Mouse (Mus musculus): ENCODE data around the gene Sf3b6. TPM values are rescaled to one million over a fixed set of nuclear protein-coding genes. Genes with fewer than 3 reads are reported as not detected.

Gene Sf3b6
- polyA plus RNA-seq, 1 experiment: 137 TPM

GRCm38 (mm10) chr12:4811705-4812104 is 5.6 kb upstream of the Sf3b6 start:
- Histone ChIP-seq H3K4me1 (ENCODE audit: control insufficient read depth, insufficient read depth, low read length) (peaks cover 3% of the 10 kb centered on the region; the same call in 1 of the 2 replicates), H3K27ac (ENCODE audit: insufficient read depth, low read length) (no peak overlapping the region), H3K27me3 (ENCODE audit: control insufficient read depth, insufficient read depth, low read length) (no peaks in the 10 kb centered on the region), H3K4me3 (replicated peaks; ENCODE audit: insufficient read depth, low read depth, low read length) (no peak overlapping the region)
- no peak for TF ChIP-seq CTCF (IDR thresholded peaks at IDR 0.05; ENCODE audit: borderline replicate concordance, insufficient read depth, low read depth, low read length)
- no peak for TF ChIP-seq POLR2A (IDR thresholded peaks at IDR 0.05; ENCODE audit: borderline replicate concordance, insufficient read depth, low read length)
- no peak for DNase-seq
- WGBS: 46% methylated on average over 3 of the region's 3 CpGs

DNA sequence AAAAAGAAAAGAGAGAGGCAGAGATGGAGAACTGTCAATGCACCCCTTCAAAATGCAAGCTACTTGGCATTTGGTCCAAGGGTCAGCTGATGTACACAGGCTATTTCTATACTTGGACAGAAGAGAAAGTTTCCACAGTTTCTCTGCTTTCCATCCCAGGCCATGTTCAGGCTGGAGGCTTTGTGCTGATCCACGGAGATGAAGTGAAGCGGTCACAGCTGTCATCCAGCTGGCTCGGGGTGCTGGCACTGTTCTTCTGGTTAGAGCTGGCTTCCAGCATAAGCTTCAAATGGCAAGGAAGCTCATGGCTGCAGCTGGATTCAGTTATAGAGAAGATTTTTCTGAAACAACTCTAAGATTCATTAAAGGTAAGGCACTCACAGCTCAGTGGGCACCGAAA is 3.7 kb upstream of the Sf3b6 start:
- DNase-seq: no peak
- WGBS: 29% methylated on average over 4 of the region's 4 CpGs
- H3K27ac ChIP-seq (ENCODE audit: insufficient read depth, low read length): no peak overlapping the region
- TF ChIP-seq POLR2A (IDR thresholded peaks at IDR 0.05; ENCODE audit: borderline replicate concordance, insufficient read depth, low read length) (no peak), CTCF (IDR thresholded peaks at IDR 0.05; ENCODE audit: borderline replicate concordance, insufficient read depth, low read depth, low read length) (no peak)
- H3K4me3 ChIP-seq (replicated peaks; ENCODE audit: insufficient read depth, low read depth, low read length): no peak overlapping the region
- H3K27me3 ChIP-seq (ENCODE audit: control insufficient read depth, insufficient read depth, low read length): no peaks in the 10 kb centered on the region
- peaks cover 4% of the 10 kb centered on the region; the same call in 1 of the 2 replicates for H3K4me1 ChIP-seq (ENCODE audit: control insufficient read depth, insufficient read depth, low read length)

- WGBS: 8% methylated on average over 24 of the region's 24 CpGs
- no peak for DNase-seq
- Histone ChIP-seq H3K4me1 (ENCODE audit: control insufficient read depth, insufficient read depth, low read length) (peaks cover 4% of the 10 kb centered on the region), H3K27me3 (ENCODE audit: control insufficient read depth, insufficient read depth, low read length) (no peaks in the 10 kb centered on the region), H3K4me3 (replicated peaks; ENCODE audit: insufficient read depth, low read depth, low read length) (peak overlapping the region; percentile 92), H3K27ac (ENCODE audit: insufficient read depth, low read length) (peak overlapping the region; percentile 4)
- TF ChIP-seq CTCF (IDR thresholded peaks at IDR 0.05; ENCODE audit: borderline replicate concordance, insufficient read depth, low read depth, low read length) (no peak), POLR2A (IDR thresholded peaks at IDR 0.05; ENCODE audit: borderline replicate concordance, insufficient read depth, low read length) (no peak)
Measured at GRCm38 (mm10) chr12:4816680-4817360, 524 bp upstream of the Sf3b6 start.

DNA sequence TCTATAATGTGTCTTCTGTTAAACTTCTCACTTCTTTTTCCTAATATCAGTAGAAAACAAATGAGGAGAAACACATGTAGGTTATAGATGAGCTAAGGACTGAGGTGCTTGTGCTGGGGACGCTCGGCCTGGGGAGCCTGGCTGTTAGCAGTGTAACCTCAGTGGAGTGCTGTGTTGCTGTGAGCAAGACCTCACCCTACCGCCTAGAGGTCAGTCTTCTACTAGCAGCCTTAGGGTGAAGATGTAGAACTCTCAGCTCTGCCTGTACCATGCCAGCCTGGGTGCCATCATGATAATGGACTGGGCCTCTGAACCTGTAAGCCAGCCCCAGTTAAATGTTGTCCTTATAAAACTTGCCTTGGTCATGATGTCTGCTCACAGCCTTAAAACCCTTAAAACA is 9.9 kb downstream of the Sf3b6 start:
- no peaks in the 10 kb centered on the region for H3K27me3 ChIP-seq (ENCODE audit: control insufficient read depth, insufficient read depth, low read length)
- no peak overlapping the region for H3K4me3 ChIP-seq (replicated peaks; ENCODE audit: insufficient read depth, low read depth, low read length)
- no peak overlapping the region for H3K27ac ChIP-seq (ENCODE audit: insufficient read depth, low read length)
- DNase-seq: no peak
- peaks cover 2% of the 10 kb centered on the region; the same call in 1 of the 2 replicates for H3K4me1 ChIP-seq (ENCODE audit: control insufficient read depth, insufficient read depth, low read length)
- 69% methylated on average over 3 of the region's 3 CpGs for WGBS
- TF ChIP-seq POLR2A (IDR thresholded peaks at IDR 0.05; ENCODE audit: borderline replicate concordance, insufficient read depth, low read length): no peak
- no peak for TF ChIP-seq CTCF (IDR thresholded peaks at IDR 0.05; ENCODE audit: borderline replicate concordance, insufficient read depth, low read depth, low read length)

GRCm38 (mm10) chr12:4836959-4837358 is 19.6 kb downstream of the Sf3b6 start:
- no peaks in the 10 kb centered on the region; the same call in 1 of the 2 replicates for H3K4me1 ChIP-seq (ENCODE audit: control insufficient read depth, insufficient read depth, low read length)
- TF ChIP-seq POLR2A (IDR thresholded peaks at IDR 0.05; ENCODE audit: borderline replicate concordance, insufficient read depth, low read length) (no peak), CTCF (IDR thresholded peaks at IDR 0.05; ENCODE audit: borderline replicate concordance, insufficient read depth, low read depth, low read length) (no peak)
- H3K27ac ChIP-seq (ENCODE audit: insufficient read depth, low read length): no peak overlapping the region
- DNase-seq: no peak
- 72% methylated on average over 4 of the region's 4 CpGs for WGBS
- no peaks in the 10 kb centered on the region for H3K27me3 ChIP-seq (ENCODE audit: control insufficient read depth, insufficient read depth, low read length)
- no peak overlapping the region for H3K4me3 ChIP-seq (replicated peaks; ENCODE audit: insufficient read depth, low read depth, low read length)

DNA sequence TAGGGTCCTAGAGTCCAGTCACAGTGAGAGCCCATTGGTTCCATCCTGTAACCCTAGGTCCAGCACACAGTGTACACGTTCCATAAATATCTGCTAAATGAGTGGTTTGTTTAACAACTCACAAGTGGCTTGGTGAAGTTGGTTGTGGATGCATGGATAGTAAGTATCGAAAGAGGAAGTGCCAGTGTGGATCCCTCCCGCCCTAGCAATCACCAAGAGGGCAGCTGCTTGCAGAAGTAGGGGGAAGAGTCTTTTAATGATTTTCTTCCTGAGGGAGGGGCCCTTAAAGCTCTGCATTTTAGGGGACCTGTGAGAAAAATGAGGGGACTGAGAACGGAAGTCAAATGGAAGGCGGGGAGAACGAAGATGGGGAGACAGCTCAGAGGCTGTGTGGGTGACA is 22.7 kb downstream of the Sf3b6 start:
- no peaks in the 10 kb centered on the region; the same call in 1 of the 2 replicates for H3K4me1 ChIP-seq (ENCODE audit: control insufficient read depth, insufficient read depth, low read length)
- no peak for DNase-seq

GRCm38 (mm10) chr12:4840741-4841140 is 23.4 kb downstream of the Sf3b6 start:
- DNase-seq: peak; percentile 32 to 40
- H3K27me3 ChIP-seq (ENCODE audit: control insufficient read depth, insufficient read depth, low read length): no peaks in the 10 kb centered on the region
- peak overlapping the region; percentile 59 for H3K4me3 ChIP-seq (replicated peaks; ENCODE audit: insufficient read depth, low read depth, low read length)
- no peaks in the 10 kb centered on the region; the same call in 1 of the 2 replicates for H3K4me1 ChIP-seq (ENCODE audit: control insufficient read depth, insufficient read depth, low read length)
- H3K27ac ChIP-seq (ENCODE audit: insufficient read depth, low read length): no peak overlapping the region
- TF ChIP-seq CTCF (IDR thresholded peaks at IDR 0.05; ENCODE audit: borderline replicate concordance, insufficient read depth, low read depth, low read length) (no peak), POLR2A (IDR thresholded peaks at IDR 0.05; ENCODE audit: borderline replicate concordance, insufficient read depth, low read length) (0 out of 2 replicates have a peak, but pooled peaks have one; percentile 5)
- WGBS: 1% methylated on average over 11 of the region's 11 CpGs

More for the DNA sequence above, 22.7 kb downstream of the Sf3b6 start:
- Histone ChIP-seq H3K27ac (ENCODE audit: insufficient read depth, low read length) (no peak overlapping the region), H3K27me3 (ENCODE audit: control insufficient read depth, insufficient read depth, low read length) (no peaks in the 10 kb centered on the region), H3K4me3 (replicated peaks; ENCODE audit: insufficient read depth, low read depth, low read length) (no peak overlapping the region)
- TF ChIP-seq CTCF (IDR thresholded peaks at IDR 0.05; ENCODE audit: borderline replicate concordance, insufficient read depth, low read depth, low read length) (no peak), POLR2A (IDR thresholded peaks at IDR 0.05; ENCODE audit: borderline replicate concordance, insufficient read depth, low read length) (no peak)
- 75% methylated on average over 6 of the region's 6 CpGs for WGBS

- Histone ChIP-seq H3K27me3 (ENCODE audit: control insufficient read depth, insufficient read depth, low read length) (no peaks in the 10 kb centered on the region), H3K27ac (ENCODE audit: insufficient read depth, low read length) (no peak within 1 kb of the TSS), H3K4me1 (ENCODE audit: control insufficient read depth, insufficient read depth, low read length) (no peaks in the 10 kb centered on the region; the same call in 1 of the 2 replicates), H3K4me3 (replicated peaks; ENCODE audit: insufficient read depth, low read depth, low read length) (peak within 1 kb of the TSS; percentile 59)
- WGBS: under 1% methylated on average over 37 of the region's 37 CpGs
- TF ChIP-seq CTCF (IDR thresholded peaks at IDR 0.05; ENCODE audit: borderline replicate concordance, insufficient read depth, low read depth, low read length) (no peak), POLR2A (IDR thresholded peaks at IDR 0.05; ENCODE audit: borderline replicate concordance, insufficient read depth, low read length) (0 out of 2 replicates have a peak, but pooled peaks have one; percentile 5)
- DNase-seq: peak; percentile 71 to 72
Measured at GRCm38 (mm10) chr12:4841392-4841887, 24.1 kb downstream of the Sf3b6 start, which contains the start of gene Fkbp1b. Gene Fkbp1b, minus strand, starts transcription at chr12:4841591.

Measured in cerebellum, adult 2 months (tissue).